Mouse (Mus musculus): ENCODE measurements around the gene Slc39a3.
"Not testable (repeated sequence)": the region's sequence is repeated elsewhere in the genome, so short reads cannot be mapped to it uniquely, and the experiment has no call there.

The Slc39a3 gene

GRCm38 (mm10) chr10:81036988-81037580 lies at the start of gene Slc39a3:
Slc39a3 (minus strand) TSS chr10:81037426.
- in situ Hi-C loops (cut with MboI; ENCODE audit: low sequenced_read_pairs), result no loop called here

GRCm38 (mm10) chr10:81087021-81087420 lies 49.8 kb upstream of the Slc39a3 start:
- in situ Hi-C loops (cut with MboI; ENCODE audit: low sequenced_read_pairs), result no loop called here

- in situ Hi-C loops (cut with MboI; ENCODE audit: low sequenced_read_pairs), result no loop called here
Measured at GRCm38 (mm10) chr10:81082168-81082960, 45.1 kb upstream of the Slc39a3 start.

DNA sequence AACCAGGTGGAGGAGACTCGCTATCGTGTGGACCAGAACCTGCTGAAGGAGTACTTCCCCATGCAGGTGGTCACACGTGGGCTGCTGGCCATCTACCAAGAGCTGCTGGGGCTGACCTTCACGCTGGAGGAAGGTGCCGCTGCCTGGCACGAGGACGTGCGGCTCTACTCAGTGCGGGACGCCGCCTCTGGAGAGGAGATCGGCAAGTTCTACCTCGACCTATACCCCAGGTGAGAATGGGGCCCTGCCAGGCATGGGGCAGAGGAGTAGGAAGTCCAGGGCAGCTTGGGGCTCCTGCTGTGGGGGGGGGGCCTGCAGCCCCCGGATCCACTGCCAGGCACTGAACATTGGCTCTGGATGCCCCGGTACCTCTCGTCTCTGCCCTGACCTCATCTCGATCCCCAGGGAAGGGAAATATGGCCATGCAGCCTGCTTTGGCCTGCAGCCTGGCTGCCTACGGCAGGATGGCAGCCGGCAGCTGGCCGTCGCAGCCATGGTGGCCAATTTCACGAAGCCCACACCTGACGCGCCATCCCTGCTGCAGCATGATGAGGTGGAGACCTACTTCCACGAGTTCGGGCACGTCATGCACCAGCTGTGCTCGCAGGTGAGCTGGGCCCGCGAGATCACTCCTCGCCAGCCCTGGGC lies 42.9 kb upstream of the Slc39a3 start:
- in situ Hi-C loops (cut with MboI; ENCODE audit: low sequenced_read_pairs), result no loop called here

GRCm38 (mm10) chr10:81077916-81078315 lies 40.7 kb upstream of the Slc39a3 start:
- in situ Hi-C loops (cut with MboI; ENCODE audit: low sequenced_read_pairs), result no loop called here

DNA sequence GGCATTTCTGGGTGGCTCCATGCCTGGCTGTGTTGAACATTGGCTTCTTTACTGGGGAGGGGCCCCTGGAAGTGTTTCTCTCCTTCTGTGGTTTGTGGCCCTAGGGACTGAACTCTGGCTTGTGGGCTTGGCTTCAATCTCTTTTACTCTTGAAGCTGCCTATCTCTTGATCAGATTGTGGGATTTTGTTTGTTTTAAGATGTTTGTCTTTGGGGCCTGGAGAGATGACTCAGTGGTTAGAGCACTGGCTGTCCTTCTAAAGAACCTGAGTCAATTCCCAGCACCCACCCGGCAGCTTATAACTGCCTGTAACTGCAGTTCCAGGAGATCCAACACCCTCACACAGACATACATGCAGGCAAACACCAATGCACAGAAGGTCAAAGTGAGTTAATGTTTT lies 39.1 kb upstream of the Slc39a3 start:
- in situ Hi-C loops (cut with MboI; ENCODE audit: low sequenced_read_pairs), result no loop called here

GRCm38 (mm10) chr10:81075734-81076133 lies 38.5 kb upstream of the Slc39a3 start:
- in situ Hi-C loops (cut with MboI; ENCODE audit: low sequenced_read_pairs), result no loop called here

GRCm38 (mm10) chr10:81073464-81073863 lies 36.2 kb upstream of the Slc39a3 start:
- in situ Hi-C loops (cut with MboI; ENCODE audit: low sequenced_read_pairs), result no loop called here

DNA sequence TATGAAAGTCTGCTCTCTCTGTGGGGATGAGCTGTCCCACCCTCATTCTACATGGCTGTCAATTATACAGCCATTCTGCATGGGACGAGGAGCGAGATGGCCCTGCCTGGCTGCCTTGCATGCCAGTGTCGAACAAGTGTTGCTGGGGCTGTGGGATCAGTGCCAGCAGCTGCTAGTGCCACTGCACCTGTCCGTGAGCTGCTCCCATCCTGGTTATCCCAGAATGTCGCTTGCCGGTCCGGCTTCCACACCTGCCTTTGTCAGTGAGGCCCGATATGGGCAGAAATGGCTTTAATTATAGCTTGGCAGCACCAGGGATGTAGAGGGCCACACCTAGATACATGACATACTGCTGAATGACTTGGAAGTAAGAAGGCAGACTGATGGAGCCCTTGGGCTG lies 35.1 kb upstream of the Slc39a3 start:
- in situ Hi-C loops (cut with MboI; ENCODE audit: low sequenced_read_pairs), result no loop called here

- in situ Hi-C loops (cut with MboI; ENCODE audit: low sequenced_read_pairs), result no loop called here
Measured at GRCm38 (mm10) chr10:81069836-81070235, 32.6 kb upstream of the Slc39a3 start, which contains the start of gene Thop1. Thop1 (plus strand) TSS chr10:81070035.

GRCm38 (mm10) chr10:81068706-81069105 lies 31.5 kb upstream of the Slc39a3 start:
- in situ Hi-C loops (cut with MboI; ENCODE audit: low sequenced_read_pairs), result no loop called here

- in situ Hi-C loops (cut with MboI; ENCODE audit: low sequenced_read_pairs), result not testable (repeated sequence)
Measured at GRCm38 (mm10) chr10:81064519-81064918, 27.3 kb upstream of the Slc39a3 start.

DNA sequence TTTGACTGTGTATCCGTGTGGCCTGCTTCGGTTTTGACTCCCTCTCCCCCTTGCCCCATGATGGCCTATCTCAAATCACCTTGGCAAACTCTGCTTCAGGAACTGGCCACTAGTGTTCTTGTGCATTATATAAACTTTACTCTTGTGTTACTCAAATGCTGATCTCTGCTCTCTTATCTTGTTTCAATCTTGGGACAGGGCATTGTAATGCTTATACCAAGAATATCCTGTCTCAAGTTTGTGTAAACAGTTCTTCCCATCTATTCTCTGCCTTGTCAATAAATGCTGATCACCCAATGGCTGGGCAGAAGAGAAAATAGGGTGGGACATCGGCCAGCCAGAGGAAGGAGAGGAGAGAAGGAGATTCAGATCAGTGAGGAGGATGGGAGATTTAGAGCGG lies 25.5 kb upstream of the Slc39a3 start:
- in situ Hi-C loops (cut with MboI; ENCODE audit: low sequenced_read_pairs), result no loop called here

DNA sequence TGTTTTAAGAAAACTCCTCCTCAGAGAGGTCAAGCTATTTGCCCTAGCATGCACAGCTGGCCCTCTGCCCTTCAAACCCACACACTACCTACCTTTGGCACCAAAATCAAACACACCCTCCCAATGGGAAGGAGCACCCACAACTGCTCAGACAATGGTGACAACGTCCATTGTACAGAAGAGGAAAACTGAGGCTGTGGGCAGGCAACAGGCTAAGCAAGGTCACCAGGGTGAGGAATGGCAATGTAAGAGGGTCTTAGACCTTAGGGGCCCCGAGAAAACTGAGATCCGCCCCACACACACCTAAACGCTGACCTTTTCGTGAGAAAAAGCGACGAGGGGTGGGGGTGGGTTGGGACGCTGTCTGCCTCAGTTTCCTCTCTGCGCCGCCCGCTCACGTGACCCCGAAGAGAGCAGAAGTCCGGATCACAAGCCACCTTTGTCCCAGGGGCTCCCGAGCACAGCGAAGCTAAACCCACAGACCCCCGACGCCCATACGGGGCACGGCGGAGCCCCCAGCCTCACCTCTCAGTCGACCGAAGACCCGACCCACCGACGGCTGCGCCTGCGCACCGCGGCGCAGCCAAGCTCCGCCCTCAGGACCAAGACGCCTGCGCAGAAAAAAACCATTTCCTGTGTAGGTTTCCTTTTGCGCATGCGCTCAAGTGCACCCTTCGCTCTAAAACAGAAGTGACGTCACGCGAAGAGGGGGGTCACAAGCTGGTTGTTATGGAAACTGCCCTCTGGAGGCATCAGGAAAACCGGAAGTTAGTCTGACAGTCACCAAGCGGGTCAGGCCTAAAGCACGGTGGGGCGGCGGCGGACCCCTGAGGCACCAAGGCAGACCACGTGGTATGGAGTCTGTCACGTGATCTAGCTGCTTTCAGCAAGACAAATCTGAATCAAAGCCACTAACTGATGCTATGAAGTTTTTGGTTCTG lies 22.6 kb upstream of the Slc39a3 start, which contains the start of gene Sgta:
Gene Sgta, minus strand, starts transcription at position 579 of the 941 bp plus-strand sequence.
- in situ Hi-C loops (cut with MboI; ENCODE audit: low sequenced_read_pairs), result no loop called here

DNA sequence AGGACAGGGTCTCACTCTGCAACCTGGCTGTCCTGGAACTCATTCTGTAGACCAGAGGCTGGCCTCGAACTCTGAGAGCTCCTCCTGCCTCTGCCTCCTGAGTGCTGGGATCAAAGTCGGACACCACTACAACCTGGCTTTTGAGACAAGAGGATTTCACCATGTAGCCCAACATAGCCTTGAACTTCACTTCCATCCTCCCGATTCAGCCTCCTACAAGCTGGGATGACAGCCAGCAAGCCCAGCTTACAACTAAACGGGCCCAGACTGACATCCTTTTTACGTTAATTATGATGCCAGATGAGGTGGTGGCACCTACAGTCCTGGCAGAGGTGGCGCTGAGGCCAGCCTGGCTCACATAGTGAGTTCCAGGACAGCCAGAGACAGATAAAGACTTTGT lies 21.7 kb upstream of the Slc39a3 start:
- in situ Hi-C loops (cut with MboI; ENCODE audit: low sequenced_read_pairs), result no loop called here

- in situ Hi-C loops (cut with MboI; ENCODE audit: low sequenced_read_pairs), result no loop called here
Measured at GRCm38 (mm10) chr10:81057406-81058130, 20.3 kb upstream of the Slc39a3 start.

DNA sequence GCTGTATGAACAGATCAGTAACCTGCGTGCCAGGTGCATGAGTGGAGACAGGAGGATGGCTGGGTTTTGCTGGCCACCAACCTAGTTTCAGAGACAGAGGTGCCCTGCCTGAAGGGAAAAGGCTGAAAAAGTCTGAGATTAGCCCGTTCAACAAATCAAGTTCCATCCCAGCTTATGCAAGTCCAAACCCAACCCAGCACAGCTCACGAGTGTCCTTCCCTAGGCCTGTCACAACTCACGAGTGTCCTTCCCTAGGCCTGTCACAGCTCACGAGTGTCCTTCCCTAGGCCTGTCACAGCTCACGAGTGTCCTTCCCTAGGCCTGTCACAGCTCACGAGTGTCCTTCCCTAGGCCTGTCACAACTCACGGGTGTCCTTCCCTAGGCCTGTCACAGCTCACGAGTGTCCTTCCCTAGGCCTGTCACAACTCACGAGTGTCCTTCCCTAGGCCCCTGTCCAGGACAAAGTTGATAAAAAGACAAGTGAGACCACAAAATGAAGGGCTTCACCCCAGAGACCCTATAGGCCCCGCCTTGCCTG lies 18.6 kb upstream of the Slc39a3 start:
- in situ Hi-C loops (cut with MboI; ENCODE audit: low sequenced_read_pairs), result not testable (repeated sequence)

DNA sequence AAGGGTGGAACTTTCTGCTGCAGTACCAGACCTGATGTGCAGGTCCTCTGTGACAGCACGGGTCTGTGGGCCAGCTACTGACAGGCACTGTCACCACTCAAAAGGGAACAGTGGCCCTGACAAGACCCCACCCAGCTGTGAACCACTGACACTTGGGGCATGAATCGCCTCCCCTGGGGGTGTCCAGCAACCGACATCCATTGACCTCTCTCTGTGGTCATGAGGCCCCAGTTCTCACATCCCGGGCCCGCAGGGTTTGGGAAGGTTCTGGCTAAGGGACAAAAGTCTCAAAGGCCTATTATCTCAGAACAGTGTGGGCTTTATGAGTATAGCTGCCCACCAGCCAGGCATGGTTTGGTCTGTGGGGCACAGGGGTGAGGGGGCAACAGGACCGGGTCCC lies 17.9 kb upstream of the Slc39a3 start:
- in situ Hi-C loops (cut with MboI; ENCODE audit: low sequenced_read_pairs), result no loop called here

GRCm38 (mm10) chr10:81052577-81052976 lies 15.4 kb upstream of the Slc39a3 start:
- in situ Hi-C loops (cut with MboI; ENCODE audit: low sequenced_read_pairs), result no loop called here

GRCm38 (mm10) chr10:81051133-81051532 lies 13.9 kb upstream of the Slc39a3 start:
- in situ Hi-C loops (cut with MboI; ENCODE audit: low sequenced_read_pairs), result no loop called here

Data from CH12F3 (cell line).